Mouse (Mus musculus) frontal cortex, adult 2 months (tissue): ENCODE results near the gene Vmn2r59. TPM values are rescaled to one million over a fixed set of nuclear protein-coding genes. Genes with fewer than 3 reads are reported as not detected.
"Not testable (repeated sequence)": the region's sequence is repeated elsewhere in the genome, so short reads cannot be mapped to it uniquely, and the experiment has no call there.

Source experiments
- DNase-seq, 2 experiments: peaks; one replicate each; pipeline ENCODE4 v3.0.0; 2022; ENCODE audit warnings: low spot score in 1 of 2; ENCODE audit errors: extremely low spot score in 1 of 2
- polyA plus RNA-seq: library from polyadenylated mRNA; depleted of rRNA; stranded (reverse); fragments of >200 nt; gene quantifications from 2 replicates; pipeline ENCODE4 v1.2.3, GENCODE M21; 2012; rRNA removed

The Vmn2r59 gene
- not detected in 2 replicates for polyA plus RNA-seq

GRCm38 (mm10) chr7:42058923-42059322 lies at the start of gene Vmn2r59:
Gene Vmn2r59 (minus strand): TSS chr7:42059023.
- no peak for DNase-seq

GRCm38 (mm10) chr7:42107470-42107869 lies 48.6 kb upstream of the Vmn2r59 start, which contains the start of gene Vmn2r60:
Gene Vmn2r60 (plus strand): TSS chr7:42107770.
- no peak for DNase-seq

DNA sequence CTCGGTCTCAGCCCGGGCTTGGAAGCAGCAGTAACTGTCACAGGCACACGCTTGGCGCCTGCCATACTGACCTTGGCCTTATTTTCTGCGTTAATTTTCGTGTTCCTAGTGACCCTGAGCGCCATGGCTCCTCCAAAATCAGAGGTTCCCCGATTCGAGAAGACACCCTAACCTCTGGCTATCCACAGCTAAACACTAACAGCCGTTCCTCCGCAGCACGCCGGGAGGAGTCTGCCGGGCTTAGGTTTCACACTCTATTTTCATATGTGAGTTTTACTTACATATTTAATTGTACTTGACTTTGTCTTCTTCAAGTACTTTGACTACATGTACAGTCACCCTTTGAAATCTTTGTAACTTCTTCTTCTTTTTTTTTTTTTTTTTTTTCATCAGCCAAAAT lies 48.2 kb upstream of the Vmn2r59 start:
- DNase-seq, result not testable (repeated sequence)

Other genes with a start within 250 kb of the Vmn2r59 start
- not detected in 2 replicates for gene Vmn2r58, start 186.3 kb downstream of the Vmn2r59 start, polyA plus RNA-seq
- not detected in 2 replicates for gene Vmn2r60, start 48.7 kb upstream of the Vmn2r59 start, polyA plus RNA-seq
- gene Vmn2r61, start 201.0 kb upstream of the Vmn2r59 start, polyA plus RNA-seq, result not detected in 2 replicates